Mouse (Mus musculus) liver, embryonic 14.5 days (tissue): ENCODE data around the gene Slit1. TPM values are rescaled to one million over a fixed set of nuclear protein-coding genes. Genes with fewer than 3 reads are reported as not detected.

Source experiments
- ATAC-seq: fragments of 200-750 bp; cut with Nextera tagmentation; 2 replicates; pipeline ENCODE4 v1.8.0; 2017; ENCODE audit warnings: moderate number of reproducible peaks, mild to moderate bottlenecking, moderate library complexity; ENCODE audit not compliant: insufficient read depth
- DNase-seq, 3 experiments: peaks; one replicate each; pipeline ENCODE4 v3.0.0-alpha.2; 2012 to 2013; ENCODE audit warnings: low read depth in 3 of 3, low spot score in 3 of 3
- H3K27ac ChIP-seq: fragments of 300-500 bp; sonication (generic); 2 replicates; pipeline ENCODE4 v1.5.1; 2014; ENCODE audit warnings: moderate library complexity, mild to moderate bottlenecking, control low read depth, inconsistent platforms
- H3K27me3 ChIP-seq: fragments of 300-500 bp; sonication (generic); 2 replicates; pipeline ENCODE4 v1.6.1; 2014; ENCODE audit warnings: mild to moderate bottlenecking, low read length, moderate library complexity; ENCODE audit not compliant: control insufficient read depth, insufficient read depth
- H3K36me3 ChIP-seq: fragments of 300-500 bp; sonication (generic); replicated peaks from 2 replicates; pipeline ENCODE4 v1.6.1; 2014; ENCODE audit warnings: low read depth; ENCODE audit not compliant: control insufficient read depth, insufficient read depth
- H3K4me1 ChIP-seq, 2 experiments: fragments of 200-500 bp in 1 of 2; fragments of 300-500 bp in 1 of 2; sonication (generic) in 1 of 2; replicated peaks; 2 replicates each; pipeline ENCODE4 v1.6.1; 2012 to 2014; ENCODE audit warnings: antibody characterized with exemption in 1 of 2, inconsistent platforms in 1 of 2, low read length in 1 of 2; ENCODE audit not compliant: control insufficient read depth in 2 of 2, insufficient read depth in 2 of 2
- H3K4me2 ChIP-seq: fragments of 300-500 bp; sonication (generic); 2 replicates; pipeline ENCODE4 v1.6.1; 2014; ENCODE audit warnings: low read depth, mild to moderate bottlenecking, control low read depth, moderate library complexity
- H3K4me3 ChIP-seq, 2 experiments: fragments of 200-500 bp in 1 of 2; fragments of 300-500 bp in 1 of 2; sonication (generic) in 1 of 2; 2 replicates each; pipeline ENCODE4 v1.5.1; 2012 to 2014; ENCODE audit warnings: low read depth in 2 of 2, low read length in 2 of 2, mild to moderate bottlenecking in 2 of 2, control low read depth in 1 of 2, inconsistent platforms in 1 of 2, moderate library complexity in 1 of 2; ENCODE audit not compliant: insufficient read depth in 1 of 2
- H3K9ac ChIP-seq: fragments of 300-500 bp; sonication (generic); replicated peaks from 2 replicates; pipeline ENCODE4 v1.6.1; 2014; ENCODE audit warnings: mild to moderate bottlenecking, control low read depth, moderate library complexity
- H3K9me3 ChIP-seq: fragments of 300-500 bp; sonication (generic); 2 replicates; pipeline ENCODE4 v1.6.1; 2016; ENCODE audit warnings: low read length, mixed read lengths; ENCODE audit not compliant: control insufficient read depth
- CTCF ChIP-seq: IDR thresholded peaks from 2 replicates; pipeline ENCODE4 v1.5.1; 2016; ENCODE audit warnings: antibody characterized with exemption, low read depth, control low read depth
- EP300 ChIP-seq: IDR thresholded peaks from 2 replicates; pipeline ENCODE4 v1.6.1; 2016; ENCODE audit warnings: antibody characterized with exemption, low read depth
- WGBS: fragments of 180-500 bp; shearing (Covaris S2); extraction: QIAGEN DNeasy Blood & Tissue Kit; methylation state at CpG from one replicate; pipeline ENCODE4 v1.1.7; 2014; ENCODE audit not compliant: insufficient replicate concordance; 5-methylcytosine and 5-hydroxymethylcytosine counted together
- microRNA-seq: library from miRNA; unstranded; fragments of <30 nt; microRNA quantifications from one replicate; pipeline ENCODE4, GENCODE M21; 2016
- polyA plus RNA-seq, 2 experiments: library from polyadenylated mRNA; depleted of rRNA in 1 of 2; stranded (reverse) in 1 of 2; unstranded in 1 of 2; fragments of >200 nt; fragmentation: Nextera tagmentation in 1 of 2; extraction: Ambion mirVana in 1 of 2; gene quantifications; 2 replicates each; pipeline versions ENCODE4 v1.2.1 to v1.2.3; 2012 to 2014

Gene Slit1
- polyA plus RNA-seq, 2 experiments, result 0.10 TPM; not detected in 1

DNA sequence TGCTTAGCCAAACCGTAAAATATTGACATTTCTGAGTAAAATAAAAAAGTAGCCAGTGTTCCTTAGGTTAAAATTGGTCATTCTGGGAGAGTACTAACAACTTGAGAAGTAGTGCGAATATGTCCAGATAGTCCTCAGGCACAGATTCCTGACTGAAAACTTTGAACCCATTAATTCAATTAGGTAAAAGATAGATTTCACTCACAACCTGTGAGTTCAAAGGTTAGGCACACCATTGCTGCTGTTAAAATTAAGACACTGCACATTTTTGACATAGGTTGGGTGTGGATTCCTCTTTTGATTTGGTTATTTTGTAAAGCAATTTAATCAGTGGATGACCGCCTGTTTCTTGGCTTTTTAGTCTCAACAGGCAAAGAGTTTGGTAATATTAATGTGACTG lies 182.6 kb downstream of the Slit1 start:
- DNase-seq (no peak), ATAC-seq (no peak)
- Histone ChIP-seq H3K27ac (no peak overlapping the region), H3K4me3 (no peak overlapping the region), H3K9me3 (no peaks in the 10 kb centered on the region), H3K4me2 (no peak overlapping the region), H3K27me3 (no peaks in the 10 kb centered on the region), H3K4me1 (no peaks in the 10 kb centered on the region), H3K9ac (no peak overlapping the region), H3K36me3 (peaks cover 18% of the 10 kb centered on the region)
- TF ChIP-seq CTCF (no peak), EP300 (no peak)
- WGBS, result 86% methylated on average over 3 of the region's 3 CpGs

DNA sequence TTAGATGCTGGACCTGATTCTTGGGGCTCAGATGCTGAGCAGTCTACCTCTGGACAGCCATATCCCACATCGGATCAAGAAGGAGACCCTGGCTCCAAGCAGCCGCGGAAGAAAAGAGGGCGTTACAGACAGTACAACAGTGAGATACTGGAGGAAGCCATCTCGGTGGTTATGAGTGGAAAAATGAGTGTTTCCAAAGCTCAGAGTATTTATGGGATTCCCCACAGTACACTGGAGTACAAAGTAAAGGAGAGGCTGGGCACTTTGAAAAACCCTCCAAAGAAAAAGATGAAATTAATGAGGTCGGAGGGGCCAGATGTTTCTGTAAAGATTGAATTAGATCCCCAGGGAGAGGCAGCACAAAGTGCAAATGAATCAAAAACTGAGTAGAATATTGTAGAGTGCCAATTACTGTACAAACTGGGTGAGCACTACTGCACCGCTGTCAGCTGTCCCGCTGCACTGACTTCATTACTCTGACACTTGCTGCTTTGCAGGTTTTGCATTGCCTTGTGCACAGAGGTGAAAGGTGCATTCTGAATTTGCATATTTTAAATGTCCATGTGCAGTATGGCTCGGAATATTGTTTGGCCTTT lies 184.5 kb downstream of the Slit1 start:
- H3K4me1 ChIP-seq, result no peaks in the 10 kb centered on the region
- DNase-seq (no peak), ATAC-seq (no peak)
- H3K4me2 ChIP-seq, result no peak overlapping the region
- no peak overlapping the region for H3K27ac ChIP-seq
- TF ChIP-seq EP300 (no peak), CTCF (no peak)
- no peaks in the 10 kb centered on the region for H3K27me3 ChIP-seq
- H3K36me3 ChIP-seq, result peaks cover 22% of the 10 kb centered on the region
- no peak overlapping the region for H3K9ac ChIP-seq
- H3K9me3 ChIP-seq, result no peaks in the 10 kb centered on the region
- H3K4me3 ChIP-seq, result no peak overlapping the region
- 82% methylated on average over 9 of the region's 9 CpGs for WGBS

DNA sequence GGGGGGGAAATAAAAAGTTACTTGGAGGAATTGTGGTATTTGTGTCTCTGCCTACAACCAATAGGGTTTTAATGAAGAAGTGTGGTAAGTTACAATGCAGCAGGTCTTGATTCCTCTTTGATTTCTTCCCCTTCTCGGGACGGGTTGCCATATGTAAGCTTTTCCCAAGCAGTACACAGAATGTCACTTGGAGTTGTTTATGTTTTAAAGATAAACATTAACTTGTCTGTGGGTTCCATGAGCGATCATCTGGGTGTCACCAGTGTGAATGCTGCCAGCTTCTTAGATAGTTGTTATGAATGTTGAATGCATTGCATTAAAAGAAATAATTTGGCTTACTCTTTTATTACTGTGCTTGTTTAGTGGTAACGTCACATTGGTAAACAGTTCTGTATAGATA lies 186.0 kb downstream of the Slit1 start:
- Histone ChIP-seq H3K9ac (no peak overlapping the region), H3K4me3 (no peak overlapping the region), H3K4me2 (no peak overlapping the region), H3K36me3 (peaks cover 25% of the 10 kb centered on the region), H3K4me1 (no peaks in the 10 kb centered on the region), H3K27me3 (no peaks in the 10 kb centered on the region), H3K9me3 (no peaks in the 10 kb centered on the region), H3K27ac (no peak overlapping the region)
- no peak for TF ChIP-seq CTCF
- no peak for TF ChIP-seq EP300
- DNase-seq (no peak), ATAC-seq (no peak)
- 82% methylated on average over 4 of the region's 4 CpGs for WGBS

DNA sequence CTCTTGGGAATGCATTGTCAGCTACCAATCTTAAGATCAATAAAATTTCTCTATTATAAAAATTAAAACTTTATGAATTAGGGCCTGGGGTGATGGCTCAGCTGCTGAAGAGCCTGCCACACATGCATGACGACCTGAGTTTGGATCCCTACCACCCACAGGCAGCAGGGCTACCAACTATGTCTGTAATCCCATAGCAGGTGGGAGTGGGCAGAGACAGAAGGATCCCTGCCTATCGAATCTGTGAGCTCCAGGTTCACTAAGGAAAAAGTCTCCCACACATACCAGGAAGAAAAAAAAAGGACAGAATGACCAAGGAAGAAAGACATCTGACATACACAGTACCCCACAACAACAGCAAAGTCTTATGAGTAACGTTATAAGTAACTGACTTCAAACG lies 186.5 kb downstream of the Slit1 start:
- Histone ChIP-seq H3K4me2 (no peak overlapping the region), H3K4me3 (no peak overlapping the region), H3K4me1 (no peaks in the 10 kb centered on the region), H3K27ac (no peak overlapping the region), H3K9ac (no peak overlapping the region), H3K9me3 (no peaks in the 10 kb centered on the region), H3K36me3 (peaks cover 27% of the 10 kb centered on the region), H3K27me3 (no peaks in the 10 kb centered on the region)
- 71% methylated on average over 4 of the region's 4 CpGs for WGBS
- DNase-seq, result no peak
- TF ChIP-seq CTCF (no peak), EP300 (no peak)
- ATAC-seq, result no peak

Small RNA genes within 50 kb of the gene (microRNA-seq; reads per million reads assigned to microRNA genes)
- gene Mir8091, result not detected

Other genes starting within 250 kb of the Slit1 start
- gene Gm340, start 161.3 kb downstream of the Slit1 start, polyA plus RNA-seq (2012; rRNA removed), result 0.65 and 0.95 TPM in 2 replicates
- gene Gm340, start 161.3 kb downstream of the Slit1 start, polyA plus RNA-seq (2014; fragmentation: Nextera tagmentation; extraction: Ambion mirVana), result 1.4 and 1.9 TPM in 2 replicates
- gene Arhgap19, start 58.4 kb upstream of the Slit1 start, polyA plus RNA-seq (2012; rRNA removed), result 16.8 and 21.8 TPM in 2 replicates
- 29.5 and 30.0 TPM in 2 replicates for gene Arhgap19, start 58.4 kb upstream of the Slit1 start, polyA plus RNA-seq (2014; fragmentation: Nextera tagmentation; extraction: Ambion mirVana)
- 3.0 and 3.4 TPM in 2 replicates for gene Frat1, start 86.3 kb upstream of the Slit1 start, polyA plus RNA-seq (2012; rRNA removed)
- 9.9 and 10.2 TPM in 2 replicates for gene Frat1, start 86.3 kb upstream of the Slit1 start, polyA plus RNA-seq (2014; fragmentation: Nextera tagmentation; extraction: Ambion mirVana)
- 5.2 and 5.4 TPM in 2 replicates for gene Frat2, start 104.5 kb upstream of the Slit1 start, polyA plus RNA-seq (2012; rRNA removed)
- 2.9 and 3.4 TPM in 2 replicates for gene Frat2, start 104.5 kb upstream of the Slit1 start, polyA plus RNA-seq (2014; fragmentation: Nextera tagmentation; extraction: Ambion mirVana)
- gene Rrp12, start 152.5 kb upstream of the Slit1 start, polyA plus RNA-seq (2012; rRNA removed), result 4.8 and 6.0 TPM in 2 replicates
- gene Rrp12, start 152.5 kb upstream of the Slit1 start, polyA plus RNA-seq (2014; fragmentation: Nextera tagmentation; extraction: Ambion mirVana), result 5.0 and 7.4 TPM in 2 replicates
- gene Pgam1, start 168.3 kb upstream of the Slit1 start, polyA plus RNA-seq (2012; rRNA removed), result 100.0 and 123 TPM in 2 replicates
- gene Pgam1, start 168.3 kb upstream of the Slit1 start, polyA plus RNA-seq (2014; fragmentation: Nextera tagmentation; extraction: Ambion mirVana), result 172 and 190 TPM in 2 replicates
- gene Exosc1, start 189.8 kb upstream of the Slit1 start, polyA plus RNA-seq (2012; rRNA removed), result 17.9 and 20.4 TPM in 2 replicates
- gene Exosc1, start 189.8 kb upstream of the Slit1 start, polyA plus RNA-seq (2014; fragmentation: Nextera tagmentation; extraction: Ambion mirVana), result 38.8 and 40.1 TPM in 2 replicates
- gene Zdhhc16, start 189.8 kb upstream of the Slit1 start, polyA plus RNA-seq (2012; rRNA removed), result 25.6 and 27.0 TPM in 2 replicates
- 25.9 and 28.5 TPM in 2 replicates for gene Zdhhc16, start 189.8 kb upstream of the Slit1 start, polyA plus RNA-seq (2014; fragmentation: Nextera tagmentation; extraction: Ambion mirVana)
- 18.2 and 18.5 TPM in 2 replicates for gene Mms19, start 237.5 kb upstream of the Slit1 start, polyA plus RNA-seq (2012; rRNA removed)
- 10.4 and 10.8 TPM in 2 replicates for gene Mms19, start 237.5 kb upstream of the Slit1 start, polyA plus RNA-seq (2014; fragmentation: Nextera tagmentation; extraction: Ambion mirVana)
- 4.2 and 4.4 TPM in 2 replicates for gene Ubtd1, start 238.1 kb upstream of the Slit1 start, polyA plus RNA-seq (2012; rRNA removed)
- gene Ubtd1, start 238.1 kb upstream of the Slit1 start, polyA plus RNA-seq (2014; fragmentation: Nextera tagmentation; extraction: Ambion mirVana), result 1.9 and 2.0 TPM in 2 replicates